Mouse (Mus musculus) left cerebral cortex, postnatal 36 days (tissue): ENCODE measurements around the gene Ntn3. TPM values are rescaled to one million over a fixed set of nuclear protein-coding genes. Genes with fewer than 3 reads are reported as not detected.

ENCODE experiments used
- DNase-seq, 2 experiments: peaks; one replicate each; pipeline ENCODE4 v3.0.0; 2021 to 2022; ENCODE audit warnings: low spot score in 2 of 2, mixed read lengths in 1 of 2
- intact Hi-C: fragments of 180-260 bp; cut with DNase I; formaldehyde crosslinking; loops from one replicate; pipeline ENCODE4 v1.15.1; 2025
- total RNA-seq, 2 experiments: library from RNA; stranded (reverse); gene quantifications; 2 replicates each; pipeline ENCODE4 v1.2.3; 2021

Ntn3 gene
- 10 to 100 TPM; 10.0 to 10.4 TPM for total RNA-seq

DNA sequence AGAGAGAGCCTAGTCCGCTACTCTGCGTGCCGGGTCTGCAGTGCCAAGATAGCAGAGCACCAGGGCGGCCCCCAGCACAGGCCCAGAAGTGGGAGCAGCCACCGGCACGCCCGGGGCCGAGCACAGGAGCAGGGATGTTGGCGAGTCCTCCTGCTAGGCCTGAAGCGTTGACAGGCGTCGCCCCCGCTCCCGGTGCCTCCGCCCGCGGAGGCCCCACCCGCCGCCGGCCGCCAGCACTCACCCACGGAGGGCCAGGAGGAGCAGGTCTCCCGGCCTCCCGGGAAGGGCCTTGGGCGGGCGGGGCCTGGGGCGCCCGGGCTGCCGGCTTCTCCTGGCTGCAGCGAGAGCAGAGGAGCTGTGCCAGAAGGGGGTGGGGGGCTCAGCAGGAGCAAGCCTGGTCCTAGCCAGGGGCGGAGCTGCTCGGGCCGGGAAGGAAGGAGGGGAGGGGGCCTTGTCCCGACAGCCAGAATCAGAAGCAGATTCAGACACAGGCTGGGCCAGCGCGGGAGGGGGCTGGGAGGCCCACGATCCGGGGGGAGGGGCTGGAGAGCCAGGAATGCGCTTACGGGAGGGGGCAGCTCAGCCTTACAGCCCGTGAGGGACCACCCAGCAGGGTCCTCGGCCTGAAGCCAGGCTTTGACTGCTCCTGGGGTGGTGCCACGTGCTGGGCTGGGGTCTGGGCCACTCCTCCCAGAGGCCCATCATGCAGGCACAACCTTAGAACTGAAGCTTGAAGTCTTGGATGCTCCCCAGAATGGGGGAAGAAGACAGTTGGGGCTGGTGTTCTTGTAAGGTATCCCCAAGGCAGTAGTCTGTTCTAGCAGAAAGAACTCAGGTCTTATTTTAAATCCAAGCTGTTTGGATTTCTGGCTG lies at the start of gene Ntn3:
Ntn3 (minus strand) TSS at position 489 of the 873 bp plus-strand sequence.
- peak; percentile 52 to 67 for DNase-seq
- intact Hi-C loops = loop anchor here (5.0 kb wide), 1 partner anchor 143 kb away; the partner anchor contains the start of genes Abca17 and Abca3

DNA sequence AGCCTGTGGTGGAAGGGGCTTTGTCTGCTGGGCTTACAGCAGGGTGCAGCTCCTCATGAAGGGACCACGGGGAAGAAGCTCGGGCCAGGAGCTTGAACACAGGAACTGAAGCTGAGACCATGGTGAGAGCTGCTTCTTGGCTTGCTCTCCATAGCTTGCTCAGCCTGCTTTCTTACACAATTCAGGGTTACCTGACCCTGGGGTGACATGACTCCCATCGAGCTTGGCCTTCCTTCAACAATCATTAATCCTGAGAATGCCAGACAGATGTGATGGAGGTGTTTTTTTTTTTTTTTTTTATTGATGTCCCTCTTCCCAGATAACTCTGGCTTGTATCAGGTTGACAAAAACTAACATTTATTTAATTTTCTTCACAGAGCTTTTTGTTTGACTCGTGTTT lies 49.6 kb upstream of the Ntn3 start:
- no peak for DNase-seq
- intact Hi-C loops = no loop called here

DNA sequence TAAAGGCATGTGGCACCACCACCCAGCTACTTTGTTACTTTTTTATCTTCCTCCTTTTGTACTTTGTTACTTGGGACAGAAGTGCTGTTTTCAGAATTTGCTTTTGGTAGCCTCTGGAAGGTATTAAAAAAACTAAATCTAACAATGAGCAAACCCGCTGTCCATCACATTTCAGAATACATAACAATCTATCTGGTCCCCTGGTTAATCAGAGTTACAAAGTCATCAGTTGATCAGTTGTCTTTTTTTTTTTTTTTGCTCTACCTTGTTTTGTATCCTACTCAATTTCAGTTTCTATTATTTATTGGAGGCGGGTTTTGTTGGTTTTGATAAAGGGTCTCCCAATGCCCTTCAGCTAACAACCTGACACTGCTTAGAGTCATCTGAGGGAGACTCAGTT lies 43.0 kb upstream of the Ntn3 start:
- intact Hi-C loops = loop anchor here (5.0 kb wide), 1 partner anchor 100 kb away; the partner anchor contains the start of genes Abca17 and Abca3
- DNase-seq = no peak

DNA sequence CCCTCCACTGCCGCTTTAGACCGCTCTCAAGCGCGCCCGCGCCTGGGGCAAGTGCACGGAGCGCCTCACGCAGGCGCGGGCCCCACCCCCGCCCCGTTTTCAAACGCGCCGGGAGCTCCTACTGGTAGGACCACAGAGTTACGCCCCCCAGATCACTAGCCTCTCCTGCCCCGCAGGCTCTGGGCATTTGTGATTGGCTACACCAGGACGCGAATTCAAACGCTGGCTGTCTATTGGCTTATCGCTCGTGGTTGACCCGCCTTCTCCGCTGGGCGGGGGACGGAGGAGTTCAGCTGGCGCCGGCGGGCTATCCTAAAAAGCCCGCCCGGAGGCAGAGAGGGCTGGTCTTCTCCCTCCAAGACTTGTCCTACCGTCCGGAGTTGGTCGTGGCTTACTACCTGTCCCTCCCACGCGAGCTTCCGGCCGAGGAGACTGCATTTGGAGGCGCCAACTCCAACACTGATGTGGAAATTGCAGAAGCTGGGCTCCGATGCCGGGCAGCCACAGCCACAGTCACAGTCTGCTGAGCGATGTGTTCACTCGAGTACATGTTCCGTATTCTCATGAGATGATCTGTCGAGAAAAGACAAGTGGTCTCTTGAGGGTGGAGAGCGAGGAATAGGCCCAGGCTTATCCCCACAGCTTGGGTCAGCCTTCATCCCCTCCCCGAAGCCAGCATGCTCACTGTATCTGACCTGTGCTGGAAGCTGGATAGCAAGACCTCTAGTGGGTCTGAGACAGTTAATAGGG lies 42.2 kb upstream of the Ntn3 start, which contains the start of gene Ccnf:
Ccnf (minus strand) TSS at position 165 of the 750 bp plus-strand sequence.
- DNase-seq = peak; percentile 95
- intact Hi-C loops = loop anchor here (5.0 kb wide), 1 partner anchor 101 kb away; the partner anchor contains the start of genes Abca17 and Abca3

DNA sequence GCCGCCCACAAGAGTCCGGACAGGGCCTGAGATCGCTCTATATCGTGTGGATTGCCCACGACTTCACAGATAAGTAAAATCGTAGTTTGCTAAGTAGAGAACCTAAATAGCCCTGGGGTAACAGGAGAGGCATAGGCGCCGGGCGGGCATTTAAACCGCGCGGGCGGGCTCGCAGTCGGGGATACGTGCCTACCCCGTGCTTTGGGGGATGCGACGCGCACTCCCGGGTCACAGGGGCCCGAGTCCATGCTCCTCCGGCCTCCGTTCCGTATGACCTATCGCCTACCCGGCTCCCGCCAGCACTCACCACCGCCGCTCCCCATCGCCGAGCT lies 41.6 kb upstream of the Ntn3 start:
- no peak for DNase-seq
- intact Hi-C loops = loop anchor here (5.0 kb wide), 1 partner anchor 101 kb away; the partner anchor contains the start of genes Abca17 and Abca3

DNA sequence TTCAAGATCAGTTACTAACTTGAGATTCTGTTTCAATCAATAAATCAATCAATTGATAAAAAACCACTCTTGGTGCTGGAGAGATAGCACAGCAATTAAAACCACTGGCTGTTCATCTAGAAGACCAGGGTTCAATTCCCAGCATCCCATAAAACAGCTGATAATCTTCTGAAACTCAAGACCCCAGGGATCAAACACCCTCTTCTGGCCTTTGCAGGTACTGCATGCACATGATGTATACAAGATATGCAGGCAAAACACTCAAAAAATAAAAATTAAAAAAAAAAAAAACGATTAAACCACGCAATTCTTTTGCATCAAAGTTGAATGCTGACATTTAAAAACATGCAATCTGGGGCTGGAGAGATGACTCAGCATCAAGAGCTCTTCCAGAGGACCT lies 39.3 kb upstream of the Ntn3 start:
- intact Hi-C loops = no loop called here
- no peak for DNase-seq

DNA sequence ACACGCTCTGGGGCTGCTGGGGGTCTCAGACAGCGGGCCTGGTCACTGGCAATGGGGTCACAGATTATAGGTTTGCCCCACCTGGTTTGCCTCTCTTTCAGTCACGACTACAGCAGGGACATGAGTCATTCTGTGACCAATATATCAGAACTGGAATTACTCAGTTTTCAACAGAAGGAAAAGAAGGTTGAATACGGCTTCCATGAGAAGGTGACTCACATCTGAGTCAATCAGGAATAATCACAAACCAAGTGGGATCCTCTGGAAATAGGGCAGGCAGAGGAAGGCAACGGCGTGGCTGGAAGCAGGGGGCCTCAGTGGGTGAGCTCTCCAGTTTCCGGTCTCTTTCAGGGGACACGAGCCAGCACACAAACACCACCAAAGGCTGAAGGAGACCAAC lies 34.7 kb upstream of the Ntn3 start:
- DNase-seq = no peak
- intact Hi-C loops = no loop called here

DNA sequence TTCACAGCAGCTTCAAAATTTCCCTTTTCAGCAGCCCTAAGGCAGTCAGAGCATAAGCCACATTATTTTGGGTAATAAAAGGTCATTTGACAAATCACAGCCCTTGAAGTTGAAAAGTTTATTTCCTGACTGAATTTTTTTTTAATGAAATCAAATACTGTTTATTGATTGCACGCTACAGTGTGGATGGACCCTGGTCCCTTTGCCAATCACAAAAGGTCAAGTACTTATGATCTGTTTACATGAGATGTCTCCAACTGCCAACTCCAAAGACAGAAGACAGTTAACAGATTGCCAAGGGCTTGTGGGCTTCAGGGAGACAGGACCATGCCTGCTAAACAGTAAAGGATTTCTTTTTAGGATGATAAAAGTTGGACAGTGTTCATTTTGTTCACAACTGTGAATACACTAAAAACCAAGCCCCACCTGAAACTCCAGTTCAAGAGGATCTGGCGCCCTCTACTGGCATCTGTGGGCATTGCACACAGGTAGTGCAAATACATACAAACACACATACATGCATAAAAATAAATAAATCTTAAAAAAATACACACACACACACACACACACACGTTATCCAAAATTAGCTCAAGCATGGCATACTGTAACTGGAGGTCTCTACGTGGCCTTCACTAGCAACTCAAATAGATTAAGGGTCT lies 34.1 kb upstream of the Ntn3 start:
- no peak for DNase-seq
- intact Hi-C loops = no loop called here

DNA sequence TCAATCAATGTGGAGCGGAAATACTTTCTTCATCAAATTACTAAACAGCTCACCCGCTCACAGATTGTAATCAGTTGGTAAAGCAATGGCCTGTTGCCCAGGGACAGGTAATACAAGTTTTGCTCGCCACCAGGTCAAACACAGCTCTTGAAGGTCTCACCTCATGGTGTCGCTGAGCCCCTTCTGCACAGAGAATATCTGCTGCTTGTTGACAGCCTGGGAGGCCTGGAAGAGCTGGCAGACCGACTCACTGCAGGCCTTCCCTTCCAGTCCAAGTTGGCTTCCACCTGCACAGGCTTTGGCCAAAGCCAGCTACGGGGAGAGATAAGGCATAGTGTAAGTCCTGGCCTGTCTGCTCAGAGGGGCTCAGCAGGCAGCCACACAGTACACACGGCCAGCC lies 27.6 kb upstream of the Ntn3 start:
- intact Hi-C loops = no loop called here

DNA sequence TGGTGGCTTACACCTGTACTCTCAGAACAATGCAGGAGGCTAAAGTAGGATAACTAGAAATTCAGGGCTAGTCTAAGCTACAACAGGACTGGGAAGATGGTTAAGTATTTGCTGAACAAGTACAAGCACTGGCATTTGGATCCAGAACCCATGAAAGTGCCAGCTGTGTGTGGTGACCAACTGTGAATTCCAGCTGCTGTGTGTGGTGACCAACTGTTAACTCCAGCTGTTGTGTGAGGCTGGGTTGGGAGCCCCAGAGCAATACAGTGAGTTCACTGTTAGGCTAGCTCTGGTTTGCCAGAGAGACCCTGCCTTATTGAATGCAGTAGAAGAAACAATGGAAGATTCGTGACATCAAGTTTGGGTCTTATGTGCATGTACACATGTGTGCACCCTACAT lies 27.1 kb upstream of the Ntn3 start:
- intact Hi-C loops = no loop called here
- no peak for DNase-seq

More for the DNA sequence above, 27.6 kb upstream of the Ntn3 start:
- no peak for DNase-seq

DNA sequence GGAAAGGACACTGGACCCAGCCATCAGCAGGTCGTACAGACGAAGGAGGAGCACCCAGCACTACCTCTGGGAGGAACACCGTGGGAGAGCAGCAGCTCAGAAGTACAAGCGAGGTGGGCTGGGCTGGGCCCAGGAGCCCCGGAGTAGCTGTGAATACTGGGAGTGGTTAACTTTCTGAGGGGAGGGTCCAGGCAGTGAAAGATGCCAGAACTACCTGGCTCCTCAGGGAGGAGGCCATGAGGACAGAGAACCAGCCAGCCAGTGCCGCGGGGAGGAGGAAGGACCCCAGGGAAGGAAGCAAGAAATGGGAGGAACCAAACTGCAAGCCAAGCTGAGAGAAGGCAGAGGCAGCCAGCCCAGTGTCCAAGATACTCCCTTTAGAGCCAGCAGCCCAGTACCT lies 18.6 kb upstream of the Ntn3 start:
- intact Hi-C loops = no loop called here
- DNase-seq = no peak

DNA sequence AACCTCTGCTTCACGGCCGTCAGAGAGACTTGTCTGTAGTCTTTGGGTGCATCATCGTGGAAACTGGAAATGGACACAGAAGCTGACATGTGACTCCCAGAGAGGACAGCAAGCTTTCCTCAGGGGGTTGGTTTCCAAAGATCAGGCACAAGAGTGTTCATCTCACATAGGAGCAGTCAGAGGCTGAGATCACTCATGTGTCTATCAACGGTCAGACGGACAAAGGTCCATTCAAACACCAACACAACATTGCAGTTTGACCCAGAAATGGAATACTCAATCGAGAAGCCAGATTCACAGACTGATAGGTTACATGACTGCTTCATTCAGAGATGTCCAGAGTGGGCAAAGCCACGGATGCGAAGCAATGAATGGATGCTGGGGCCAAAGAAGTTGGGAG lies 17.4 kb upstream of the Ntn3 start:
- intact Hi-C loops = no loop called here
- DNase-seq = no peak

DNA sequence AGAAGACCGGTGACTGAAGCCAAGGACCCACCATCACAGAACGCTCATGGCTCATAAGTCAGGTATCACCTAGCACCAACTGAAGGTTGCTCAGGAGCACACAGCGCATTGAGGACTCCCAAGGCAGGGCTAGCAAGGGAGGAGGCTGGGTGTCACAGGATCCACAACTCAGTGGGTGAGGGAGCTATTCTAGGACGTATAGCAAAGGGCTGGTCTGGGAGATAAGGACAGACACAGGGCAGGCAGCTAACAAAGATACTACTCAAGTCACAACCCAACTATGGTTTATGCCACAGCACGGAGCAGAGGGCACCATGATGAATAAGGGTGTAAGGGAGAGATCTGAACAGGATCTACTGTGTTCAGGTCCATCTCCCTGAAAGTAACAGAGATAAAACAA lies 16.5 kb upstream of the Ntn3 start:
- intact Hi-C loops = no loop called here
- DNase-seq = no peak

DNA sequence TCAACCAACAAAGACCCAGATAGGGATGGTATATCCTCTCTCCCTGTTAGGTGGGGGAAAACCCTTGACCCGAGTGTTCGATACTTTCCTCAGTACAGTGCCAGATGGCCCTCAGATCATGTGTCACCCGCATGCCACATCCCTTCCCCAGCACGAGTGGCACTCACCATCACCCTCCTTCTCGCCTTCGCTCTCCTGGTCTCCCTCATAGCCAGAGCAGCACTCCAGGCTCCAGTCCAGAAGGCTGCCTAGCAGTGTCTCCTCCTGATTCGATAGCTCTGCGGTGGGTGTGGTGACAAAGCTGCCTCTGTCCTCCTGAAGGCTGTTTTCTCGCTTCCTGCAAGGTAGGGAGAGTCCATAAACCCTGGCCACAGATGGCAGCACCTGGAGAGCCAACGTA lies 15.4 kb upstream of the Ntn3 start:
- intact Hi-C loops = no loop called here
- no peak for DNase-seq

DNA sequence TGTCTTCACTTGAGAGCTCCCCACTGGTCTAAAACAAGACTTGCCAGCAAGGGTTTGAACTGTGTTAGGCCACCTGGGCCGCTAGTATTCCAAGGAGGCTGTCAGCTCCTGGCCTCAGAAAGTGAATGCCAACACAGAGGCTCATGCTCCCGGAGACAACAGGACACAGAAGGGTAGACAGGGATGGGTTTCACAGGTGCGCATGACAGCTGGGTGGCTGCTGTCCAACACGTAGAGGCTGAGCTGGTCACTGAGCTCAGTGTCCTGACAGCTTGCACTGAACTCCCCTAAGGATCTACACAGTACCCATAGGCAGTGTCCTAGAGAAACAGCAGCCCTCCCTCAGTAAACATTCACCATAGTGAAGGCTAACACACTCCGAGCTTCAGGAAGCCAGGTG lies 14.2 kb upstream of the Ntn3 start:
- intact Hi-C loops = no loop called here
- no peak for DNase-seq

DNA sequence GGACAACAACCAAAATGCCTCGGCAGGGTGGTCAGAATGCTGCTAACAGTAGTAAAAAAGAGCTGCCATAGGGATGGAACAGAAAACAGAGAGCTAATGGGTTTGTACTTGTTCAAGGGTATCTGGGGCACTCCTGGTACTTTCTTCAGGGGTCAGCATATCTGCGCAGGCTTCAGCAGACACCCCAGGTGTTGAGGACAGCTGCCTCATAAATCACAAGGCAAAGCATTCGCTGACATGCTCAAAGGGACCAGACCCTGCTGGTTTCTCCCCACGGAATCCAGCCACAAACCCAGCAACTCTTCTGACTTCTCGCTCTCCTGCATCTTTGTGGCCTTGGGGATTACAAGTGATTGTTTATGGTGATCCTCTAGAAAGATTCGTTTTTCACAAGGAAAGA lies 13.3 kb upstream of the Ntn3 start:
- intact Hi-C loops = no loop called here
- DNase-seq = no peak

DNA sequence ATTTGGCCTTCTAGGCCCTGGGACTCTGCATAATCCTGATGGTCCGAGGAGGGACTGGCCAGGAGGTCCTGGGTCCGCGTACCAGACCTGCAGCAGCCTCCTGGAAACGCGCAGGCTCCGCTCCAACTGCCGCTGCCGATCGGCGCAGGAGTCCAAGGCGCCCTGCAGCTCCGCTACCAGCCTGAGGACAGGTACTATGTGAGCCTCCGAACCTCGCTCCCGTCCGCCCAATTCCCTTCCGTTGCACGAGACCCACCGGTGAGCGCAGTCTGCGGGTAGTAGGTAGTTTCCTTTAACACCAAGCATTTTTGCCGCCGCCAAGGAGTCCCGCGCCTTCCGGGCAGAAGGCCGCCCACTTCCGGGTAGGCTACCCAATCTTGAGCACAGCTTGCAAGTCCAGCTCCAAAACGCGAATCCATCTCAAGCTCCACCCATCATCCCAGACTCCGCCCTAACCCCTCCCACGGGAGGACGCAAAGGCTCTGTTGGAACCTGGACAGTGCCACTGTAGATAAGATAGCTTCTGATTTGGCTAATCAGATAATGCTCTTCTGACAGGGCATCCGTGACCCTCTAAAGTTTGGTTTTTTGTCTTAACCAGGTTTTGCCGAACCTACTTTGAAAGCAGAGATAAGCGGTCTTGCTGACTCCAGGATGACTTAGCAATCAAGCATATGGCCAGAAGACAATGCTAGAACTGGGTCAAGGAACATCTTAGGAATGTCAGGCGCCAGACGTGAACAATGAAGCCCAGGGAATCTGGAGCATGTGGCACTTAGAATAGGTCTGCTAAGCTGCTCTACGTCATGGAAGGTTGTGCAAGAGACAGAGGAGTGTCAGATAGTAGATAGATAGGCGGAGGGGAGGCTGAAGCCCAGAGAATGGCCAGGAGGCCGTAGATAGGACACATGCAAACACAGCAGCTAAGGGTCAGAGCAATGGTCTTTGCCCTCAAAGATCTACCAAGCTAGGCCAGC lies 11.4 kb upstream of the Ntn3 start, which contains the start of gene Tedc2:
Tedc2 (minus strand) TSS at position 417 of the 977 bp plus-strand sequence.
- peak; percentile 90 to 91 for DNase-seq
- intact Hi-C loops = no loop called here

DNA sequence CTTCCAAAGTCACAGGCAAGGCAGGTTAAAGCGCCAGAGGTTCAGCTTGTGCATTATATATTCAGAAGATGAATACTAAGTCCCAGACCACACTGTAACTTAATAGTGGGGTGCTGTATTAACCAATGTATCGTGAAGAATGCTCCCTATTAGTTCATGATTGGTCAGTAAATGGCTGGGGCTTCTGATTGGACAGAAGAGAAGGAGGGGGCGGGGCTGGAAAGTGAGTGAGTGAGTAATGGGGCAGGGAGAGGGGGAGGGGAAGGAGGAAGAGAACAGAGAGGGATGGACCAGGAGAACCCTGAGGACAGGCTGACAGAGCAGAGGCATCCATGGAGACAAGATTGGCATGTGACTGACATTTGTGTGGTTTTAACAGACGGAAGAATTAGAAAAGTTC lies 7.5 kb upstream of the Ntn3 start:
- intact Hi-C loops = no loop called here
- no peak for DNase-seq

DNA sequence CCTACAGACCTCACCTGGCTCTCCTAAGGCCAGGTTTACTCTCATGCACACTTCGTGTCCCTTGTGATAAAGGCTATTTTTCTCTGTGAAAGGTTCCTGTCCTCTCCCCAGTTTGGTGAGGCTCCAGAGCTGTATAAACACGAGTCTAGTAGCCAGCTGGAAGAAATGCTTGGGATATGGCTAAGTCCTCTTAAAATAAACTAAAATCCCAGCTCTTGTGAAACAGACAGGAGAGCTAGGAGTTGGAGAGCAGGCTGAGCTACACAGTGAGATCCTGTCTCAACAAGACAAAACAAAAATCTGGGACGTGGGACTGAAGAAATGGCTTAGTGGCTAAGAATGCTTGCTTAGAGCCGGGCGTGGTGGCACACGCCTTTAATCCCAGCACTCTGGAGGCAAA lies 3.9 kb upstream of the Ntn3 start:
- no peak for DNase-seq
- intact Hi-C loops = no loop called here
